Mouse (Mus musculus): ENCODE data around the gene Fam172a.

Gene Fam172a

GRCm38 (mm10) chr13:78110648-78111047 lies 408.8 kb downstream of the Fam172a start:
- DNase-seq, result no peak

GRCm38 (mm10) chr13:78113978-78114377 lies 412.1 kb downstream of the Fam172a start:
- no peak for DNase-seq

- DNase-seq, result no peak
Observed at GRCm38 (mm10) chr13:78118715-78119114, 416.9 kb downstream of the Fam172a start.

GRCm38 (mm10) chr13:78121991-78122390 lies 420.2 kb downstream of the Fam172a start:
- DNase-seq, result no peak

- no peak for DNase-seq
Observed at GRCm38 (mm10) chr13:78123911-78124426, 422.1 kb downstream of the Fam172a start.

- DNase-seq, result no peak
Observed at GRCm38 (mm10) chr13:78157465-78157864, 455.6 kb downstream of the Fam172a start.

- DNase-seq, result no peak
Observed at GRCm38 (mm10) chr13:78162149-78162548, 460.3 kb downstream of the Fam172a start.

- DNase-seq, result peak; percentile 75 to 82
Observed at GRCm38 (mm10) chr13:78163087-78163958, 461.5 kb downstream of the Fam172a start.

GRCm38 (mm10) chr13:78164941-78165340 lies 463.1 kb downstream of the Fam172a start:
- no peak for DNase-seq

GRCm38 (mm10) chr13:78168166-78168565 lies 466.3 kb downstream of the Fam172a start:
- DNase-seq, result no peak

- peak; percentile 68 to 70 for DNase-seq
Observed at GRCm38 (mm10) chr13:78171320-78171719, 469.5 kb downstream of the Fam172a start.

- no peak for DNase-seq
Observed at GRCm38 (mm10) chr13:78171984-78172636, 470.3 kb downstream of the Fam172a start.

- no peak for DNase-seq
Observed at GRCm38 (mm10) chr13:78172861-78173260, 471.0 kb downstream of the Fam172a start.

GRCm38 (mm10) chr13:78174191-78174590 lies 472.4 kb downstream of the Fam172a start:
- no peak for DNase-seq

- no peak for DNase-seq
Observed at GRCm38 (mm10) chr13:78174891-78175290, 473.1 kb downstream of the Fam172a start.

GRCm38 (mm10) chr13:78175821-78176380 lies 474.1 kb downstream of the Fam172a start:
- peak in 1 of 2 experiments; percentile 54 for DNase-seq

- no peak for DNase-seq
Observed at GRCm38 (mm10) chr13:78177381-78177950, 475.6 kb downstream of the Fam172a start.

- no peak for DNase-seq
Observed at GRCm38 (mm10) chr13:78178021-78178420, 476.2 kb downstream of the Fam172a start.

- DNase-seq, result no peak
Observed at GRCm38 (mm10) chr13:78178771-78179170, 476.9 kb downstream of the Fam172a start.

- DNase-seq, result peak in 1 of 2 experiments; percentile 42
Observed at GRCm38 (mm10) chr13:78179312-78180097, 477.7 kb downstream of the Fam172a start.

GRCm38 (mm10) chr13:78180261-78180660 lies 478.4 kb downstream of the Fam172a start:
- no peak for DNase-seq
